Mouse (Mus musculus) c-Kit-positive CD71-negative TER-119-negative erythroid progenitor cells, embryonic 14.5 days (primary cell): ENCODE results near the gene Rbfox3.

Experiments used
- DNase-seq: peaks from one replicate; pipeline ENCODE4 v3.0.0-alpha.2; 2013; ENCODE audit warnings: low read depth

The Rbfox3 gene

DNA sequence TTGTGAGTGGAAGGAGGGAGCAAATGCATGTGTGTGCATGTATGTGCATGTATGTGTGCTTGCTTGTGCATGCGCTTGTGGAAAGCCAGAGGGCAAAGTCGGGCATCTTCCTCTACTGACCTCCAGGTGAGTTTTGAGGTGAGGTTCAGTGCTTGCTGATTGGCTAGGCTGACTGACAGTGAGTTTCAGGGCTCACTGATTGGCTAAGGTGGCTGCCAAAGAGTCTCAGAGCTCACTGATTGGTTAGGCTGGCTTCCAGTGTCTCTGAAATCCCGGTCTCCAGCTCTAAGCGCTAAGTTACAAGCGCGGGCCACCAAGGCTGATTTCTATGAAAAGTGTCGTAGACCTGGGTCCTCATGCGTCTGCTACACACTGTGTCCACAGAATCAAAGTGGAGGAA lies 185.0 kb downstream of the Rbfox3 start:
- DNase-seq = no peak

DNA sequence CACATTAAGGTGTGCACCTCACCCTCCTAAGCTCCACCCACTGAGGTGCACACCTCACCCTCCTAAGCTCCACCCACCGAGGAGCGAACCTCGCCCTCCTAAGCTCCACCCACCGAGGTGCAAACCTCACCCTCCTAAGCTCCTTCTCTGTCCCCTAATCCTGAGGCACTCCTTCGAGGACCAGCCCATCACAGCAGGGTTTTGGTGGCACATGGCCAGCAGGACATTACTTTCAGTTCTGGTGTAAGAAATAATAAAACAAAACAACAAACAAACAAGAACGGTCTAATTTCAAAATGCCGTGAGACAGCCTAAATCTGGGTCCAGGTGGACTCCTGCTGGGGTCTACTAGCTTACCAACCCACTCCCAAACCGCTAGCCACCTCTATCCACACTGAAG lies 187.0 kb downstream of the Rbfox3 start:
- DNase-seq = no peak

DNA sequence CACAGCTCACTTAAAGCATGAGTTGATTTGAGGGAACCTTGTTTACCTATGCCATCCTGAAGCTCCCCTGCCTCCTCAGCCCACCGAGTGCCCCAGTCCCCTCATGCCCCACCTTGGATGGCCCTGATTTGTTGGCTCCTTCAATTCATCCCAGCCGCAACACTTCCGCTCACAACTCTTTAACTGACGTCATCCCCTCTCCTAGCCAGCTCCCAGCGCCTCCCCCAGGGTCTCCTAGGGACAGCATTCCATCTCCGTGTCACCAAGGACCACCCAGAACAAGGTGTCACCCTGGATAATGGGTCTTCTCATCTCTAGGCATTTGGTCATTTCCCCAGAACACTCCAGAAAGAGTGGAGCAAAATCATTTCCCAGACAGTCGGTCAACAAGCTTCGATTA lies 188.2 kb downstream of the Rbfox3 start:
- DNase-seq = no peak

DNA sequence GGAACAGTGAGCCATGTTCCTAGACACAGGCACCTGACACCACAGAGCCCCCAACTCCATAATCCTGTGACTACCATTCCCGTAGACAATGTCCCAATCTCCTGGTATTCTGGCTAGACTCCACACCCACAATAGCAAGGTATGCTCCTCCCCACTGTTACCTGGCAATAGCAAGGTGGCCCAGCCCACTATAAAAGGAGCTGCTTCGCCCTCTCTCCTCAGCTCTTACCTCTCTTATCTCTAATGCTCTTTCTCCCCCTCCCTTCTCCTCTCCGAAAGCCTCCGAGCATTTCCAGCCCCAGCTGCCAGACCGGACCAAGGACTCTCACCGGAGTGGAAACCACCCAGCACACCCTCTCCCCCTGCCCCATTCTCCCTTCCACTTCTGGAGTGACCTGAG lies 189.5 kb downstream of the Rbfox3 start:
- no peak for DNase-seq

DNA sequence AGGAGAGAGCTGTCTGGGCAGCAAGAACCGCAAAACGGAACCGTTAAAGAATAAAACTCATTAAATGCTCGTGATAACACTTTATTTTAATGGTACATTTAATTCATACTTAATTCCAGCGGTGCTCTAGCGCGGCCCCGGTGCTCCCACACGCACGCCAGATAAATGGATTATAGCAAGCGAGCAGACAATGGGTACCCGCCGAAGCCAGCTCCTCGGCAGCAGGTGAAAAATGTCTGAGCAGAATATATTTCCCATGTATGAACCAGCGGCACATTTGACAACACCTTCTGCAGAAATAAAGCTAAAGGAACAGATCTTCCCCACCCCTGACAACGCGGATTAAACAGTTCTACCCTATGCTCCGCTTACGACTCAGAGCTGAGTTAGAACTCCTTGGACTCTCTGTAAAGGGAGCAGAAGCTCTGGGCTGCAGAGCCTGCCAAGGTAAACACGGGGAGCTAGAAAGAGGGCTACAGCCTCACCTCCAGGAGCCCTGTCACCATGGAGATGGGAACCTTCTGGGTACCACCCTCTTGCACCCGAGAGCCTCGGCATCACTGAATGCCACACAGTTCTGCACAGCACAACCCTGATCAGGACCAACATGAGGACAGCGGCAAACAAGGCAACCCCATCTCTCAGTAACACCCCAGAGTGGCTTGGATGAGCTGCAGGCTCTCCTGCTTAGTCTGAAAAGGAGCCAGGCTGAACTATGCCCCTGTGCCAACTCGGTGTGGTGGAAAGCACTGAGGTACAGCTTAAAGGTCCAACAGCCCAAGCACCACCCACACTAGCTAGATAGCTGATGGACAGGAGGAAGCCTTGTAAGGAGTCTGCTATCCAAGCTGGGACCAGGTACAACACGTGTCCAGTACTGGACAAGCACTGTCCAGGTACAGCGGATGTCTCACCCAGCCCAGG lies 196.5 kb downstream of the Rbfox3 start:
- no peak for DNase-seq

DNA sequence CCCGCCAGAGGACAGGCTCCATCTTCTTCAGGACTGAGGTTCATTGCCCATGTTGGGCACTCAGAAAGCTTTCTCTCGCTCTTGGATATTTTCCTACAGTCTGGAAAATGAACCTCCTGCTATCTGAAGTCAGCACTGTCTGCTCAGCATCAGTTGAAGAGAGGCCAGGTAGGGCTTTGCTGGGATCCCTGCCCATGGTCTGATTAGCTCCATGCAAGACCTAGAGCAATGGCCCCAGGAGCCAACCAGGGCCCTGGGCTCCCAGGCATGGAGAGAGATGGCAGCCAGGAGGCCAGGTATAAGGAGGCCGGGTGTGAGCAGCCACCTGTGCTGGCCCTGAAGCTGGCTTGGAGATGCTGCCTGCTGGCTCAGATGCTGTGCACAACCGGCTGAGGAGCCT lies 198.6 kb downstream of the Rbfox3 start:
- no peak for DNase-seq

DNA sequence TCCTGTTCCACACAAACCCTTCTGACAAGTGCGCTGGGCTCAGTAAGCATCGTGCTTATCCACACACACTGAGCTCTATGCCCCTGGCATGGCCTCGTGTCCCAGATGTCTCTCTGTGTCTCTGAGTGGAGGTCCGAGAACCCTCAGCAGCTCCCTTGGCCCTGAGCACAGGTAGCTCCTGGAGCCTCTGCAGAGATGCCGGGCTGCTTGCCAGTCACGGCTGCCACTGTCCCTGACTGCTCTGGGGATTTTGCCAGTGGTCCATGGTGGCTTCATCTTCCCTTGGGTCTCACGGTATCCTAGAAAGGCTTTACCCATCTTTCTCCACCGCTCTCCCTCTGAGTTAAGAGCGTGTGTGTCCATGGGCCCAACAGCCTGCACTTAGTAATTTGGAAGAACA lies 199.3 kb downstream of the Rbfox3 start:
- DNase-seq = no peak

DNA sequence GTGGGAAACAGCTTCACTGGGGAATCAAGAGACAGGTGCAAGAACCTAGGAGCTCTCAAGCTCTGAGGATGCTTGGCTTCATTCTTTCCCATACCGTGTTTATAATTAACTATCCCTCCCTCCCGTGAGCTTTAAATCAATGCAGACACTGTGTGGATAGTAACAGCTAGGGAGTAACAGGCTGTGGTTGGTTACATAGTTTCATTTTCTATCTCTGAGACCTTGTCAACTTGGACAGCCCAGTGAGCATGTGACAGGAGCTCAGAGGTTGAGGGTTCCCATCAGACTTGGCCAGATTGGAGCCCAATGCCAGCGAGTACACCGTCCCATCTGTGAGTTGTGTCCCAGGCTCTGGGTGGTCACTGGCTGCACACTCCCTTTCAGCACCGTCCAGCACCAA lies 201.4 kb downstream of the Rbfox3 start:
- no peak for DNase-seq

DNA sequence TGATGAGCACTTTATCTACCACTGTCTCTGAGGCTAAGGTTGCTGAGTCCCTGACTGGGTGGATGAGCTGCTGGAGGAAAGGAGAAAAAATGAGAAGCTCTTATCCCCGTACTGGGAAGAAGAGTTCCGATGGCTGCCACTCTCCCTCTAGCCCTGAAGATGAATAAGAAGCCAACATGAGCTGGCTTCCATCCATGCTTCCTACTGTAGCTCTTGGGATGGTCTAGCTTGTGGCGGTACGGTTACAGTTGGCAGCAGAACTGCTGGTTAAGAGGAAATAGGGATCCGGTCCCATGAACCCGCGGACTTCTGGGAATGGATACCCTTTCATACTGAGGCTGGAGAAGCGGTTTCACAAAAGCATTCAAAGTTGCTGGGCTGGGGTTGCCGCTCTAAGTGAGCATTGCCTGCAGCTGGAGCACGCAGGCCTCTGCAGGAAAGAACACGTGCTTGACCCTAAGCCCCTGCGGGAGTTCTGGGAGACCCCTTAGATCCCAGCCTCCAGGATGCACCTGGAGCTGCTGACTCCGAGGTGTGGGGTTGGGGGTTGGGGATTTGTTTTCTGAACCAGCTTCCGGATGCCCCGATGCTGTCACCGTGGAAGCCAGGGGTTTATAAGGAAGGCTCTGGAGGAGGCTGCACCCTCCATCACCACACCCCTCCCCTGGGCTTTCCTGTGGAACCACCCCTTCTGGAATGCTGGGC lies 215.0 kb downstream of the Rbfox3 start:
- DNase-seq = no peak

DNA sequence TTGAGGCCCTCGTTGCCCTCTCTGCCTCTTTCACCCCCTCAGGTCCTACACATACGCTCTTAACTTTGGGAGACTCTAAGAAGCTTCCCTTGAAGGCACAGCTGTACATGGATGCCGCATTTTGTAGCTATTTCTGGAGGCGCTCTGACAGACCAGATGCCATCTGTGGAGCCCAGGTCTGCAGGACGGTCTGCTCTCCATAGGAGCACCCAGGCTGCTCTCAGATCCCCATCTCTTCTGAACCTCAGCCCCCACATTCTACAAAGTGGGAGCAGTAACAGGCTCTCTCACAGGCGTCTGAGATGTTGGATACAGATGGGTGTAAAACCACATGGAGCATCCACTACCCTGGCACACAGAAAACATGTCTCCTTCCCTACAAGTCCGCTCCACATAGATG lies 218.1 kb downstream of the Rbfox3 start:
- DNase-seq = no peak

DNA sequence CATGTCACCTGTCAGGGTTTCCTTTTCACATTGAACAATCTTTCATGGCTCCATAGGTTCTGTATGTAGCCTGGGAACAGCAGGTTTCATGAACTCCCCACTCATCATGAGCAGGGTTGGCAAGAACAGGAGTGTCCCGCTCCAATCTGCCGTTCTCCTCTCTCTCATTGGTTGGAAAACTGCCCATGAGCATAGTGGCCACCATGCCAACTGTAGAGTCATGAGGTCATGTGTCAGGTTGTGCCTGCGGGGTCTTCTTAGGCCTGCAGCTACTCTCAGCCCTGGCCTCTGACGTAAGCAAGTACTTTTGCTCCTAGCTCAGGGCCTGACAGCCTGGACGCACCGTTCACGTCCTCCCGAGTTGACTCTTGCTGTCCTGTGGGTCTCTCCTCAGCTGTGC lies 221.1 kb downstream of the Rbfox3 start:
- no peak for DNase-seq

DNA sequence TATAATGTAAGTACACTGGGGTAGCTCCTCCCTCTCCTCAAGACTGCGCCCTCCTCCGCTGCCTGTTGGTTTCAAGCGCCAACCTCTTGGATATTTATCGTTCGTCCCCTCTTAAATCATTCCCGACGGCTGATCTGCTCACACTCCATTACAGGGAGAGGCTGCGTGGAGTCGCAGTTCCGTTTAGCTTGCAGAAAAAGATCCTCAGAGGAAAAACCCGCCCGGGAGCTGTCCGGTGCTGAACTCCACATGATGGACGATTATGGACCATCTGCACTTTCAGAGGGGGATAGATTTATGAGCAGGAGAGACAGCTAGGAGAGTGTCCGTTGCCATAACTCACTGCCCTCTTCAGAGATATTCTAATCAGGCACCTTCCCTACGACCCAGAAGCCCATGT lies 226.0 kb downstream of the Rbfox3 start:
- peak; percentile 4 for DNase-seq

DNA sequence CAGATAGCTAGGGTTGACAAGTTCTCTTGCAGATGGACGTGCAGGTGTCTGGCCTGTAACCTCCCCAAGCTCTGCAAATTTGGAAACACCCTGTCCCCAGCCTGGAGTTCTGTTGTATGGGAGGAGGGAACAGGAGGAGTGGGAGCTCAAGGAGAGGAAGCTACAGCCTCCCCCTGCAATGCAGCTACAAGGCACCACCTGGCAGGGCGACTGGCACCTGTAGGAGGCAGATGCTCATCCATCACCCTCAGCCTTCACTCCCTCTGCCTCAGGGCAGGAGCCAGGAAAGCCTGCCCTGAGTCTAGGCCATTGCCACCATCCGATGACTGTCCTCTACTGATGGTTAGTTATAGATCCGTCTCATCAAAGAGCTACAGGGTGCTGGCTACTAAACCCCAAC lies 226.7 kb downstream of the Rbfox3 start:
- DNase-seq = no peak

DNA sequence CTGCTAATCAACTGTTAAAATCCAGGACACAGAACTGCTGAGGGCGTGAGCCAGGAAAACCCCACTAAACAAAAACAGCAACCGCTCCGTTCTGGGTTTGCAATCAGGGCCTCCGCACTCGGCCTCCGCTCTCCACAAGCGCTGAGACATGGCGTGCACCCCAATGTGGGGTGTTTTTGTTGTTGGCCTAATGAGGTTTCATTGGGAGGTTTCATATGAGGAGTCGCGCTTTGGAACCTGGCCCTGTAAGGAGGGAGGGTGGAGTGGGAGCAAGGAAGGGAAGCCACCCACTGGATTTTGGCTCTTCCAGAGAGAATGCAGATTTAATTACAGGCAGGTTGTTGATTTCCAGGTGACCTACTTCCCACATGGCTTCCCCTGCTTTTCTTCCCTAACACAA lies 230.7 kb downstream of the Rbfox3 start:
- DNase-seq = no peak

DNA sequence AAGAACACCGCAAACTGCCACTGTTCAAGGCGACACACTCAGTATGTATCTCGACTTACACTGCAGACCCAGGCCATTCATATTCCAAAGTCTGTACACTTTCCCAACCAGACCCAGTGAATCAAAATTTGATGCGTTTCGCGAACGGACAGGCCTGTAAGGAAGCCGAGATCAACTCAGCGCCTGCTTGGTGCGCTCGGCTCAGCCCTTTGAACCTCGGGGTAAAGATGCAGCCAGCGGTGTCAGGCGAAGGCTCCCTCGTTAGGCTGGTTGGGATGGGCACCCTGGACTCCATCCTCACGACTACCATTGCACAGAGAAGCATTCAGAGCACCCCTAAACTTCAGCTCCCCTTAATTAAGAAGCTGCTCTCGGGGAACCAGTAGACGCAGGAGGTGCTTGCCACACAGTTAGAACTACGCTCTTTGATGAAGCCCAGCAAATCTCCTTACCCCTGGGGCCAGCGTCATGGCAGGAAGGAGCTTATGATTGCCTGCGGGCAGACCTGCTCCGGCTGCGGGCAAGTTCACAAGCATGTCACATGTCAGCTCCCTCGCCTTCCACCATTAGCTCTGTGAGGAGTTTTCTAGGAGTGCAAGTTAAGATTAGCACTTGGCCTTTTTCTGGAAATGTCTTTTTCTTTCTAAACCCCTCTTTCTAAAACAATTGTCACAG lies 231.5 kb downstream of the Rbfox3 start:
- no peak for DNase-seq

DNA sequence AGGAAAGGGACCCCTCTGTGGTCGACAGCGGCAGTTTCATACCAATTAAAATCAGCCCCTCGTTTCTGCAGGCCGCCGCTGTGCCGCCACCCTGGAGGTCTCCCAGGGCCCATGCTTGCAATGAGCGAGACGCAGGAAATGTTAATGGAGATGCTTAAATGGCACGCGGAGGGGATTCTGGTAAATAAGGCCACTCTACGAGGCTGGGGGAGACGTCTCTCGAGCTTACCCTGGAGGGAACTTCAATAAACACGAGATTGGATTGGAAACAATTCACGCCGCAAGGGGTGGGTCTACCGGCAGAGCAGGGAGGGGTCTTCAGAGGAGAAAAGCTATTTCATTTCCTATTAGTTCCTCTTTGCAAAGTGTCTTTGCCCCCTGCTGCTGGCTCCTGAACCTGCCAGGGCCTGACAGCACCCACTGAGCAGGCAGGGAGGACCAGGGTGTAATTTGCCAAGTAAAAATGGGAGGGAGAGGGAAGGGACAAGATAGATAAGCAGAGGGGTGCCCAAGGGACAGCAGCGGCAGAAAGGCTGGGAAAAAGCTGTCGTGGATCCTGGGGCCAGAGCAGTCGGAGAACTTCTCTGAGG lies 232.8 kb downstream of the Rbfox3 start:
- no peak for DNase-seq

DNA sequence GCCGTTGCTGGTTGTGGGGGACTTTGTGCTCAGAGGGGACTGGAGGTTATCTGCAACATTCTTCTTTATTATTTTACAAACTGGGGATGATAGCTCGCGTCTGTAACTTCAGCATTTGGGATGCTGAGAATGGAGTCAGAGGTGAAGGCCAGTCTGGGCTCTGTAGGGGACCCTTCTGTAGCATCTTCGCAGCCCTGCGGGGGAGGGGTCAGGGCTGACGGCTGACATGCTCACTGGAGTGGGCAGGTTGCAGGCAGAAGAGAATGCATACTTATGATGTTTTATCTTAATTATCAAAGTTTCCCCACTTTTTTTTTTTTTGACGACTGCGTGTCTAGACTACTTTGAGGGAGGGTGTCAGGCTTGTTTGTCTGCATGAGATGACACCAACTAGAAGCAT lies 234.1 kb downstream of the Rbfox3 start:
- no peak for DNase-seq

DNA sequence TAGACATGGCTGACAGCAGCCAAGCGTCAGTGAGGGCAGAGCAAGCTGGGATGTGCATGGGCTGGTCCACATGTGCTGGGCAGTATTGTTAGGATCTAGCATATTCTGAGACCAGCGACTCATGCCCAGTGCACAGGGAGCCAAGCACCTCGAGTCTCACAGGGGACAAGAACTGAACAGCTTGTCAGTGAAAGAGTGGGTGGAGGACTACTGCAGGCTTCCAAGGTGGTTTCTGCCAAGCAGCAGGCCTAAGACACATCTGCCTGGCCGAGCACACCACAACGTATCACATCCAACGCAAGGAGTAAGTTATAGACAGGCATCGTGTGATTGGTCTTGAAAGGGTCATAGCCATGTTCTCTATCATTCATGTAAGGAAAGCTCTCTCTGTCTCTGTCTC lies 235.0 kb downstream of the Rbfox3 start:
- no peak for DNase-seq

DNA sequence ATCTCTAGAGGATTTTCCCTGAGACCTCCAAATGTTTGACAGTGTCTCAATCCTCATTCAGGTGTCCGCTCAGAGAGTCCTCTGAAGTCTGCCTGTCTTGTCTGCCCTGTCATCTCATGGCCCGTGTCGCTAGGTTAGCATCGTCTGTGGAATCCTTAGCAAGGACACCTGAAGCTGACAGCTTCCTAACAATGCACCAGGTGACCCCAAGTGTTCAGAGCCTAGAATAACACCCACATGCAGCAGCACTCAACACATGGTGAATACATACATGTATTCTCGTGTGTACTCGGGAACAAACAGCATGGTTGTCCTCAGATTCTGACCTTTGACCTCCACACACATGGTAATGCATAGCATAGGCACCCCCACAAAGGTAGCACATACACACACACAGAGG lies 239.4 kb downstream of the Rbfox3 start:
- no peak for DNase-seq

DNA sequence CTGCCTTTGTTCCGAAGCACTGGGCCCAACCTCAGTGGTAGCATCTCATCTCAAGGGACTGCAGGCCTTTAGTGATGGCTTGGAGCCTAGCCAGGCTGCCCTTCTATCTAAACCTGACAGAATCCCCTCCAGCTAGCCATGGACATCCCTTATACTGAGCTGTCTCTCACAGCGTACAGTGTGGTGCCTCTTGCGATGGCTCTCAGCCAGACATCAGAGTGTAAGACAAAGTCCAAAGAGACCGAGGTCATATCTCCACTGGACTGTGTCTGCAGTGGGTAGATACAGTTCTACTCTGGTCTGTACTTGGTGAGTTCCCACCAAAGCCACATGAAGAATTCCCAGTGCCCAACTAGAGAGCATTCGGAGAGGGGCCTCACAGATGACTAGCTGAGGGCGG lies 240.2 kb downstream of the Rbfox3 start:
- DNase-seq = no peak

DNA sequence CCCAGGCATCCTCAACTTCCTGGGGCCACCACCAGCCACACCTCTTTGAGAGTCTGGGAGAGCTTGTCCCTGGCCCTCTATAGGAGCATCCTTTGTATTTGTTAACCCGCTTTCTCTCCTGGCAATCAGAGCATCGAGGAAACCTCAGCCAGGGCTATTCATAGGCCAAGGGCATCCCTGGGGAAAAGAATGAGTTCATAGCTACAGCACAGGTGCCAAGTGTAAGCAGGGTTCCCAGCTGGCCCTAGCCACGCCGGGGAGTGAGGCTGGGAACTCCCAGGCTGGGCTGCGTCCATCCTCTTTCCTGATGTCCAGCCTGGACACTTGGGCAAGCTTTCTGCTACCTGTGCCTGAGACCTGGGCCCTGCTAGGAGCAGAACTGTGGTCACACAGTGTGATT lies 241.6 kb downstream of the Rbfox3 start:
- DNase-seq = no peak

DNA sequence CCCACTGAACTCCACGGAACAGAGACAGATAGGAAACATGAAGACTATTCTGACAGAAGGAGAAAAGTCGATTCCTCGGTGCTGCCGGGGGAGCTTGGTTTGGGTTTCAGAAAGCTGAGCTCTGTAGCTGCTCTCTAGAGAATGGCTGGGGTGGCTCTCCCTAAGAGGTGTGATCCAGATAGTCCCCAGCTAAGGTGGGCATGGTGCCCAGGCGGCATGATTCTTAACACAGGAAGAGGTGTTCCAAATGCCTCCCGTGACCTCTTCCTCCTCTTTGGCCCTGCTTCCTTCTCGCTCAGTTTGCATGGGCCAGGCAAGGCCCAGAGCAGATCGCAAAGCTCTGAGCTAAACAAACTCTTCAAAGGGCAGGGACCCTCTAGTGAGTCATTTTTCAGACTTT lies 243.0 kb downstream of the Rbfox3 start:
- DNase-seq = no peak

DNA sequence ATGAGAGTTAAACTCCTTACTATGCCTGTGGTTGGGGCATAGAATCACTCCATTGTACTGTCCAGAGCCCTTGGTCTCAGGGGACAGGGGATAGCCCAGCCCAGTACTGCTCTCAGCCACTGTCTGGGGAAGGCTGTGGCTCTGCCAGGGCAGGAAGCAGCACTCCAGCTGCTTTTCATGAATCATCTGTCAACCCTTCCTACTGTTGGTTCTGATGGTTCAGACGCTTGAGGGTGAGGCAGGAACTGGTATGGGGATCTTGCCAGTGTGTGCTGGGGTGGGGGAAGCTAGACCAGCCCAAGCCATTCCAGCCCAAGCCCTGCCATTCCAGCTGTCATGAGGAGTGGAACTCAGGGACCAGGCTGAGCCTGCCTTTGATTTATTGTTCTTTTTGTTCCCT lies 243.5 kb downstream of the Rbfox3 start:
- DNase-seq = no peak
